Mouse (Mus musculus) hindbrain, embryonic 12.5 days (tissue): ENCODE measurements around the gene Apol7a. TPM values are rescaled to one million over a fixed set of nuclear protein-coding genes. Genes with fewer than 3 reads are reported as not detected.

ENCODE experiments used
- ATAC-seq: fragments of 200-750 bp; cut with Nextera tagmentation; 2 replicates; pipeline ENCODE4 v1.8.0; 2017; ENCODE audit warnings: moderate TSS enrichment; ENCODE audit not compliant: low FRiP score
- H3K27ac ChIP-seq: fragments of 300-500 bp; sonication (generic); 2 replicates; pipeline ENCODE4 v1.5.1; 2016; ENCODE audit warnings: mild to moderate bottlenecking
- H3K27me3 ChIP-seq: fragments of 300-500 bp; sonication (generic); 2 replicates; pipeline ENCODE4 v1.6.1; 2016; ENCODE audit warnings: mild to moderate bottlenecking
- H3K36me3 ChIP-seq: fragments of 300-500 bp; sonication (generic); 2 replicates; pipeline ENCODE4 v1.6.1; 2016; ENCODE audit warnings: mild to moderate bottlenecking
- H3K4me1 ChIP-seq: fragments of 300-500 bp; sonication (generic); 2 replicates; pipeline ENCODE4 v1.6.1; 2016
- H3K4me2 ChIP-seq: fragments of 300-500 bp; sonication (generic); replicated peaks from 2 replicates; pipeline ENCODE4 v1.6.1; 2016; ENCODE audit warnings: mild to moderate bottlenecking
- H3K4me3 ChIP-seq: fragments of 300-500 bp; sonication (generic); 2 replicates; pipeline ENCODE4 v1.5.1; 2016; ENCODE audit warnings: mild to moderate bottlenecking
- H3K9ac ChIP-seq: fragments of 300-500 bp; sonication (generic); 2 replicates; pipeline ENCODE4 v1.6.1; 2016; ENCODE audit warnings: mild to moderate bottlenecking, moderate library complexity
- H3K9me3 ChIP-seq: fragments of 300-500 bp; sonication (generic); replicated peaks from 2 replicates; pipeline ENCODE4 v1.6.1; 2016; ENCODE audit warnings: mild to moderate bottlenecking
- WGBS: fragments of 180-500 bp; shearing (Covaris S2); methylation state at CpG from one replicate; pipeline ENCODE4 v1.1.7; 2016; 5-methylcytosine and 5-hydroxymethylcytosine counted together
- polyA plus RNA-seq: library from polyadenylated mRNA; unstranded; fragments of >200 nt; fragmentation: Nextera tagmentation; extraction: Ambion mirVana; gene quantifications from 2 replicates; pipeline ENCODE4 v1.2.1, GENCODE M21; 2016

Apol7a gene
- polyA plus RNA-seq, 1 experiment from 2014 or later = not detected

- Histone ChIP-seq H3K9me3 (no peaks in the 10 kb centered on the region), H3K36me3 (no peaks in the 10 kb centered on the region), H3K27me3 (no peaks in the 10 kb centered on the region), H3K4me3 (no peak overlapping the region), H3K27ac (0 out of 2 replicates have a peak overlapping the region, but pooled peaks have one; percentile 17), H3K9ac (no peak overlapping the region), H3K4me1 (peaks cover 48% of the 10 kb centered on the region), H3K4me2 (no peak overlapping the region)
- no peak for ATAC-seq
Measured at GRCm38 (mm10) chr15:77340581-77340980, 58.3 kb downstream of the Apol7a start.

- no peaks in the 10 kb centered on the region for H3K9me3 ChIP-seq
- H3K36me3 ChIP-seq = no peaks in the 10 kb centered on the region
- no peak overlapping the region for H3K27ac ChIP-seq
- no peaks in the 10 kb centered on the region for H3K27me3 ChIP-seq
- no peak overlapping the region for H3K4me3 ChIP-seq
- WGBS = 54% methylated on average over 8 of the region's 8 CpGs
- no peak overlapping the region for H3K4me2 ChIP-seq
- H3K4me1 ChIP-seq = peaks cover 37% of the 10 kb centered on the region
- no peak overlapping the region for H3K9ac ChIP-seq
- ATAC-seq = no peak
Measured at GRCm38 (mm10) chr15:77338924-77339429, 59.9 kb downstream of the Apol7a start.

- no peak for ATAC-seq
- Histone ChIP-seq H3K27ac (0 out of 2 replicates have a peak overlapping the region, but pooled peaks have one; percentile 44), H3K9me3 (no peaks in the 10 kb centered on the region), H3K27me3 (no peaks in the 10 kb centered on the region), H3K4me2 (no peak overlapping the region), H3K9ac (no peak overlapping the region), H3K36me3 (no peaks in the 10 kb centered on the region), H3K4me3 (no peak overlapping the region), H3K4me1 (peaks cover 31% of the 10 kb centered on the region)
- 61% methylated on average over 7 of the region's 7 CpGs for WGBS
Measured at GRCm38 (mm10) chr15:77338451-77338850, 60.5 kb downstream of the Apol7a start.

Other genes with a start within 250 kb of the Apol7a start
- gene Rbfox2, start 92.1 kb downstream of the Apol7a start, polyA plus RNA-seq = 156 and 166 TPM in 2 replicates
- gene Apol9a, start 12.0 kb upstream of the Apol7a start, polyA plus RNA-seq = not detected in 2 replicates
- gene Apol7b, start 48.4 kb upstream of the Apol7a start, polyA plus RNA-seq = not detected in 2 replicates
- gene Apol10a, start 77.9 kb upstream of the Apol7a start, polyA plus RNA-seq = not detected in 2 replicates
- gene Apol11a, start 109.2 kb upstream of the Apol7a start, polyA plus RNA-seq = not detected in 2 replicates
- gene Apol7c, start 134.2 kb upstream of the Apol7a start, polyA plus RNA-seq = not detected in 2 replicates
- gene 1700025B11Rik, start 162.8 kb upstream of the Apol7a start, polyA plus RNA-seq = not detected in 2 replicates
- 0.09 and 0.21 TPM in 2 replicates for gene Apol10b, start 197.0 kb upstream of the Apol7a start, polyA plus RNA-seq
- gene Gm36245, start 200.1 kb upstream of the Apol7a start, polyA plus RNA-seq = not detected in 2 replicates
- not detected in 2 replicates for gene Apol11b, start 244.2 kb upstream of the Apol7a start, polyA plus RNA-seq